Mouse (Mus musculus) cerebellum, adult 11 months (tissue): ENCODE results near the gene Tmem106b.
A peak's percentile ranks its signal among the peaks of the same experiment; 100 is the strongest.

Source experiments
- DNase-seq: peaks from one replicate; pipeline ENCODE4 v3.0.0; 2022

The Tmem106b gene

DNA sequence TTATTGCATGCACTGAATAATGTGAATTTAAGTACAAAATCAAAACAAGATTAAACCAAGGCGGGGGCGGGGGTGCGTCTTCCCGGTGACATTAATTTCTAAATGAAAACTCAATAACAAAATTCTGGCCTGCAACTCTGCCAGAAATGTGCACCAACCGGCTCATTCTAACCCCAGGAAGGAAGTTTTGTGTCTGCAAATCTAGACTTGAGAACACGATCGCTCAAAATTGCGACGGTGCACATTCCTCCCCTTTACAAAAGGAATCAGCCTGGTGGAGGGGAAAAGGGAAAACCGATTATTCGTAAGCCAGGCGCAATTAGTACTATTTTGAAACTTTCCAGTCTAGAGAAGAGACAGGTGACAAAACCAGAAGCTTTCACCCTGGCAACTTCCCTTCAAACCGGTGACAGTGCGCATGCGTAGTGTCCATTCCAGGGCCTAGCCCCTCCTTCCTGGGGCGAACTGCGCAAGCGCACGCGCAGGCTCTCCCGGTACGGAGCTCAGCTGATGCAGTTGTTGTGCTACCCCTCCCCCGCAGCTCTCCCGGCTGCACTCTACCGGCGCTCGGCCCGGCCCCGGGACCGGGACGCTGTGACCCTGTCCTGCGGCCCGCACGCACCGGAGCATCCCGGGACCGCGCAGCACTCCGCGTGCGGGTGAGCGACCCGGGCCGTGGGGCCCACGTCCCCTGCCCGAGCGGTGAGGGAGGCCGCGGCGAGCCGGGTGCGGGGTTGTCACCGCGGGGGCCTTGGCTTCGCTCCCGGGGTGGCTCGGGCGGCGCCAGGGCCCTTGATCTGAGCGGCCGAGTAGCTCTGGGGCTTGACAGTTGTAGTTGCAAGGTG is at the start of gene Tmem106b:
Gene Tmem106b (plus strand): TSS at position 458 of the 845 bp plus-strand sequence.
- peak; percentile 97 for DNase-seq

DNA sequence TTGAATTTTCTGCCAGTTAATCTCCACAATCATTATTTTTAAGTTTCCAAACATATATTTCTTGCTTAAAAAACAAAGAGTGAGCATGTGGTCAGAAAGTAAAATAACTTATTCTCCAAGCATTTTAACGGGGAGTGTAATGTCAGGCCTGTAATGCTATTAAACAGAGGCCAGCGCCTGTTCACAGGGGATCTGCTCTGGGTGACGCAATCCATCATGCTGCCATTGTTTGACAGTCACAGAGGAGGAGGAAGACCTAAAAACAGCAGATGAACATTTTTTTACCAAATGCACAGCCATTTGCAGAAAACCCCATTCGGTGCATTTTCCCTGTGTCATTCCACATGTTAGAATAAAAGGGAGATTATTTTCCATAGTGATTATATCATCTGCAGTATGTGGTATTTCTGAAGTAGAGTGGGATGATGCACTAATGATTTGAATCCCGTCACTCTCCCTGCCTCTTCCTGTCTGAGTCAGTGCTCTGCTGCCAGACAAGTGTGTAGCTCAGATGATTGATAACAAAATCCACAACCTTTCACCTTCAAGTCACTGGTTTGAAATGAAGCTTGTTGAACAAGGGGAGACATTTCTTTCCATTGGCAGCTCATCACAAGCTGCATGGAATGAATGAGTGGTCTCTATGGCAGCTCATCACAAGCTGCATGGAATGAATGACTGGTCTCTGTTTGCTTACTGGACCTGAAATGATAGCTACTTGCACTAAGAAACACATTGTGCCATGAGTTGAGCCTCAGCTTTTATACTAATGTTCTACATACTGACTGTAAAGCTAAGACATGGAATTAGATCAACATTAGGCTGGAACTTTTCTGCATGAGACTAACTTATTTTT is 48.1 kb upstream of the Tmem106b start:
- no peak for DNase-seq

- no peak for DNase-seq
These were observed 39.0 kb upstream of the Tmem106b start for GRCm38 (mm10) chr6:13030558-13030957.

DNA sequence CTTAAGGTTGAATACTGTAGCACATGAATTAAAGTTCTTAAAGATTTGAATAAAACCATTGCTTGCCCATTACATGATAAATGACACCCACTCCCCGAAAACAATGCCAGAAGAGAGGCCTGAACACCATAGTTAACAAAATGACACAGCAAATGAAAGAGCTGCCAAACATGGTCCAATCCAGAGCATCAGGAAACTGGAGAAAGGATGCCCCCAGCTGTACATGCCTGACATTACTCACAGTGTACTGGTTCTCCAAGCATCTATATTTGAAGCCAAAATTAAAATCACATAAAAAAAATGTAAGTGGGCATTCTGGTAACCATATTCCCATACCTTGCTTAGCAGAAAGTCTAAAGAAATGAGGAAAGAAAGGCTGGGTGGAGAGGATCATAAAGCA is 38.6 kb upstream of the Tmem106b start:
- no peak for DNase-seq

DNA sequence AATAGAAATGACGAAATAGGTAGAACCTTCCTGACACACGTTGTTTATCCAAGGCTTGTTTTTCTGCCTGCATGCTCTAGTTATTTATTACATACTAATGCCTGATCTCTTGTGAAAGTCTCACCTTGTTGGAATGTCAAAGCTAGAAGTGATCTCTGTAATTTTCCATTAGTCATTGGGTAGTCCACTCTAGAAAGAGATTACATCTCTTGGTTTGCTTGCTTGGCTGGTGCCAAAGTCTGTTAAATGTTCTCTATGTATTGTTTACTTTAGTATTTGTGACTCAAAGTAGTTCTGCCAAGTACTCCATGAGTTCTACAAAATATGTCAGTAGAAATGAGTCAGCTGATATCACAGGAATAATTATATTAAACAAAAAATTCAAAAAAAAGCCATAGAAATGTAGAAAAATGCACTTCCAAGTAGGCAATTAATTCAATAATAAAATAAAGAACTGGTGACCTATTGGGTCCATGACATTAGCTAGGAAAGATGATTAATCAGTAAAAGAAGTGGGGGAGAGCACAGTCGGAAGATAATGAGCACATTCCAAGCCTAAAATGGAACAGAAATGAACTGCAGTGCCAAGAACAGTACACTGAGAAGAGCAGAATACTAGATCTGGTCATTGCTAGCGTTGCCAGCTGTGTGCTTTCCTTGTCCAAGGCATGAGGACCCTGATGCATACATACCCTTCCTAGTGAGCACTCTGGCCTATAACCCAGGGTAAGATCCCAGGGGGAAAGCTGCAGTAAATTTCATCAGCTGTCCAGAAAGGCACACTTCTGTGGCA is 17.0 kb upstream of the Tmem106b start:
- DNase-seq, result no peak

DNA sequence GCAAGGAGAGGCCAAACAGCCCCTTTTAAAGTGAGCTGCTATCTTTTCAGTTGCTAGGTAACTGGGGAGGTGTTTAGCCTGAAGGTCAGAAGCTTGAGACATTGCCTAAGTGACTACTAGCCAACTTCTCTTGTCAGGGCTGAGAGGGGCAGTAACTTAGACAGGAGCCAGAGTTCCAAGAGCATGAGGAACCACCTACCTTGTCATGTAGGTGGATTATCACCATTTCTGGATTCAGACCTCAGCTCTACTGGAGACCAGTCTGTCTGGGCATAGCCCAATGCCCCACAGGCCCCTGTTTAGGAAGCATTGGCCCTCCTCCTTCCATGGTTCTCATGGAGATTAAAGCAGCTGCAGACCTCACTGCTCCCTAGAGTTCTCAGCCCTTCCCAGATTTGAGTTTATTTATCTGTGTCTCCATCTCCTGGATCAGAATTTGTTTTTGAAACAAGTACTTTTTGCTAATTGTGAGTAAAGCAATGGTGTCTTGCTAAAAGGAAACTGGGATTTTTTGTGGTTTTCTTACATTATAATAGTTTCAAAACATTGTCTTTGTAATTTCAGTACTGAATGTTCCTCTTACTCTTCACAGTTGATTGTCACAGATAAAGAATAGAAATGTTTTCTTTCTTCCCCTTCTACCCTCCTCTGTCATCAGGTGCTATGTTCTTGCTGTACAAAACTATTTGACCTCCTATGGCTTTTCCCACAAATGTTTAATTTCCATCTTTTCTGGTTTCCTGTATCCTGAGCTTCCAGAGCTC is 8.1 kb upstream of the Tmem106b start:
- no peak for DNase-seq

- DNase-seq, result no peak
These were observed 7.5 kb upstream of the Tmem106b start for GRCm38 (mm10) chr6:13062063-13062462.

GRCm38 (mm10) chr6:13062691-13063255 is 6.8 kb upstream of the Tmem106b start:
- no peak for DNase-seq

DNA sequence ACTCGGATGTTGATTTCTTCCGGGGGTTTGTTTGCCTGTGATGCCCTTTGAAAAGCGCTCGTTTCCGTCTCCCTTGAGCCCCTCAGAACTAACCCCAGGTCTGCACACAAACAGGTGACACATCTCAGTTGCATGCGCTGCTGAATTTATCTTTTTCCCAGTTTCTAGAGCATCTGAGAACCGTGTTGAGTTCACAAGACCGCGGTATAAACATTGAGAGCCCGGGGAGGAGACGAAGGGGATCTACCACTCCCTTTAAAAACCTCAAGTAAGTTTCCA is 527 bp downstream of the Tmem106b start:
- no peak for DNase-seq

- DNase-seq, result peak; percentile 16
These were observed 926 bp downstream of the Tmem106b start for GRCm38 (mm10) chr6:13070485-13070884.

- no peak for DNase-seq
These were observed 3.5 kb downstream of the Tmem106b start for GRCm38 (mm10) chr6:13073036-13073435.

- DNase-seq, result no peak
These were observed 4.3 kb downstream of the Tmem106b start for GRCm38 (mm10) chr6:13073876-13074275.

DNA sequence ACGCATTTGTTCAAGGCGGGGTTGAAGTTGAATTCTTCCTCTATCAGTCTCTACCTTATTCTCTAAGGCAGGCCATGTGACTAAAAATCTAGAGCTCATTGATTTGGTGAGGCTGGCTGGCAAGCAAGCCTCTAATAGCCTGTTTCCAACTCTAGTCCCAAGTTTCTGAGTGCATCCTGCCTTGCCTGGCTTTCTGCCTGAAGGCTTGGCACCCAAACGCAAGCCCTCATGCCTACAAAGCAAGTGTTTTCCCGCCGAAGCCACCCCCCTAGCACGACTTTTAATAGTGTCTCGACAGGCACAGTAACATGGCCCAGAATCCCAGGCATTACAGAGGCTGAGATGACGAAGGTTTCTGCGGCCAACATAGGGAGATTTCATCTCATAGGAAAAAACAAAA is 13.3 kb downstream of the Tmem106b start:
- peak; percentile 20 for DNase-seq

DNA sequence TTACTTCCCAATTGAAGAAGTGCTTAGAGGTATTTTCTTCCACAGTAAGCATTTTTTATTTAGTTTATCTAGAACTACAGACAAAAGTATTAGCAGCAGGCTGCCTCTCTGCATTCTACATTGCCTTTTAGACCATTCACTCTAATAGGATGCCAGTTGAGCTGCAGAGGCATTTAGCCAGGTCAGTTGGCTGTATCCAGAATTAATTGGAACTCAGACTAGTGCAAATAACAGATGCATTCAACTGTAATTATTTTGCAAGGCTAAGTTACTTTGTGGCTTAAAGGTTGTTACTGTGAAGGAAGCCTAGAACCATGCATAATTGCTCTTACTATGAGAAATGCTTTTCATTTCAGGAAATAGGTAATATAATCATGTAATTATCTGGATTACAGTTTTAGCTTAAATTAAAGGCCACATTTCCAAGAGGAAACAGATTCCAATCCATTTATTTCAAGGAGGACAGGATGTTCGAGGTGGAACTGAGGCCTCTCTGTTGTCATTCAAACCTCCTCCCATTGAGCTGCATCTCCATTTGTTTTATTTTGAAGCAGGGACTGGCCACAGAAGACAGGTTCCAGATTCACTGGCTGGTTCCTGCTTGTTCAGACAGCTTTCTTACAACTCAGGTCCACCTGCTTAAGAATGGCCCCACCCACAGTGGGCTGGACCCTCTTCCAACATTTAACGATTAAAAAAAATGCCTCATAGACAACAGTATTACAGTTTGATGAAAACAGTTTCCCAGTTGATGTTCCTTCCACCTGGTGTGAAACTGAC is 27.3 kb downstream of the Tmem106b start:
- no peak for DNase-seq

DNA sequence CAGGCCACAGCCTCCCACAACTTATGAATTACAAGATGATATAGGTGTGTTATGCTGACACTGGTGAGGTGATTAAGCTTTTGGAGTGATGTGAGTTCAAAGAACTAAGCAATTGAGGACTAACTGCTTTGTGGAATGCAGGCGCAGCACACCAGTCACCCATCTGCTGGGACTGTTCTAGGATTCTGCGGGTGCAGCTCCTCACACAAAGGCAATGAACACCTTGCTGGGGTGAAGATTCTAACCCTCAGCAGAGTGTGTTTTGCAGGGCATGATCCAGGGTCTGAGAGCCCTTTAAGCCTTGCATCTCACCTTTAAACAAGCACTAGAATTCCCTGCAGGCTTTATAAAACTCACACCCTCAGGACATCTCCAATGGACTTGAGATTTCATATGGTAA is 30.6 kb downstream of the Tmem106b start:
- DNase-seq, result no peak

GRCm38 (mm10) chr6:13108662-13109061 is 39.1 kb downstream of the Tmem106b start:
- DNase-seq, result no peak

DNA sequence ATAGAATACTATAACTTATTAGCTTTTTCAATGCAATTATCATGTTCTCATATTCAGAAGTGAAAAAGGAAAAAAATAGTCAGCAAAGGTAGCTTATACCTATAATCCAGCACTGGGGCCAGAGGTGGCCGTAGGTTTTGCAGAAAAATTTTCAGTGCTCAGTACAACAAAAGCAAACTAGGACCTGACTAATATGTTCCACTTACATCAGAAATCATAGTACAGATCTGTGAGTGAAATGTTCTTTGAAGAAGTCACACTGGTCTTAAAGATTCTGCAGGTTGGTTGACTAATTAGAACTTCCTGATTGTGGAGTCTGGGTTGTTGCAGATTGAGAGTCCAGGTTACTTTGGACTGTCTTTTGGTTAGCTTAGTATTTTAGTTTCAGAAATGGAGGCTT is 67.7 kb downstream of the Tmem106b start:
- no peak for DNase-seq
